Mouse (Mus musculus): ENCODE measurements around the gene Ets1.

Gene Ets1

DNA sequence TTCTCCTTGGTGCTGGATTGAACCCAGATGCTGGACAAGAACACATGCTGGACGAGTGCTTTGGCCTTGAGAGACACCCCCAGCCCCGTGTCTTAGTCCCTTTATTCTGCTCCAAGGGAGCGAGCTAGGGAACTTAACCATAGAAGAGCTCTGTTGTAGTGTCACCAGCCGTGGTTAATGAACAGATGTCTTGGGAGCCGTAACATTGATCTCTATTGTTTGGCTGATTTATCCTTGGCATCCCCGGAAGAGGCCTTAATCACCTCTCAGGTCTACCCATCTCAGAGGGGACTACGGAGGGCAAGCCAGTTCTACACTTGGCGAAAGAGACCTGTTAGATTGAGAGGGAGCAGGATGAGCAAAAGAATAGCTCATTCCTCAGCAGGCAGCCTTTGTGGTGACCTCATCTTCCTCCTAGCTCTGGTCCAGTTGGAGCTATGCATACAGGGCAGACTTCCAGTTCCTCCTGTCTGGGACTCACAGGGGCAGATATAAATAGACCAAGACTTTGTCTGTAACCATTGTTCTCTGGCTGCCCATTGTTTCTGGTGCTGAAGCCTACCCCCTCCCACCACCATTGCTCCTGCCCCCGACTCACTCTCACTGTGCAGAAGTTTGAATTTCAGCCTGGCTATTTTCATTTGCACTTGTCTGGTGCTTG lies 79.9 kb downstream of the Ets1 start:
- DNase-seq: peak; percentile 63

DNA sequence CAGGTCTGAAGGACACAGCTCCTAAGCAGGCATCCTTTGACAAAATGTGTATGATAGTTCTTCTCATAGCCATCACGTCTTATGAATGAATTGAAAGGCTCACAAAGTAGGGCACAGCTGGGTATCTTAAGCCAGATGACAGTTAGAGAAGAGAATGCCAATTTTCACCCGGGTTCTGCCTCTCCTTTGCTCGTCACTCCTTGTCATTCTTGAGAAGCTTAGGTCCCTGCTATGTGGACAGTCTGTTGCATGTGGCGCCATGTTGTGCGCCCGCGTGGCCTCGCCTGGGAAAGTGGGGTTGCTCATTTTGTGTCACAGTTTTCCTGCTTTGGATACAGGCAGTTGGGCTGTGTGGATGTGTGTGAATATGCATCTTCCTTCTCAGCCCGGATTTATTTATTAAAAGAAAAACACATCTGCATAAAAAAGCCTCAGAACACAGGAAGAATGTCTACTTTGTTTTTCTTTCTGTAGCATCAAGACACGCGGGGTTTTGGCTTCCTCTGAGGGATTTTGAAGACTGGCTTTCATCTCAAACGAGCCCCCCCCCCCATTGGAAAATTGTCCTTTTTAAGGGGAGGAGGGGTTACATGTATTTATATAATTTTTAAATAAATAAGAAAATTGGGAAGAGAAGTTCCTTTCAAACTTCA lies 81.4 kb downstream of the Ets1 start:
- no peak for DNase-seq

DNA sequence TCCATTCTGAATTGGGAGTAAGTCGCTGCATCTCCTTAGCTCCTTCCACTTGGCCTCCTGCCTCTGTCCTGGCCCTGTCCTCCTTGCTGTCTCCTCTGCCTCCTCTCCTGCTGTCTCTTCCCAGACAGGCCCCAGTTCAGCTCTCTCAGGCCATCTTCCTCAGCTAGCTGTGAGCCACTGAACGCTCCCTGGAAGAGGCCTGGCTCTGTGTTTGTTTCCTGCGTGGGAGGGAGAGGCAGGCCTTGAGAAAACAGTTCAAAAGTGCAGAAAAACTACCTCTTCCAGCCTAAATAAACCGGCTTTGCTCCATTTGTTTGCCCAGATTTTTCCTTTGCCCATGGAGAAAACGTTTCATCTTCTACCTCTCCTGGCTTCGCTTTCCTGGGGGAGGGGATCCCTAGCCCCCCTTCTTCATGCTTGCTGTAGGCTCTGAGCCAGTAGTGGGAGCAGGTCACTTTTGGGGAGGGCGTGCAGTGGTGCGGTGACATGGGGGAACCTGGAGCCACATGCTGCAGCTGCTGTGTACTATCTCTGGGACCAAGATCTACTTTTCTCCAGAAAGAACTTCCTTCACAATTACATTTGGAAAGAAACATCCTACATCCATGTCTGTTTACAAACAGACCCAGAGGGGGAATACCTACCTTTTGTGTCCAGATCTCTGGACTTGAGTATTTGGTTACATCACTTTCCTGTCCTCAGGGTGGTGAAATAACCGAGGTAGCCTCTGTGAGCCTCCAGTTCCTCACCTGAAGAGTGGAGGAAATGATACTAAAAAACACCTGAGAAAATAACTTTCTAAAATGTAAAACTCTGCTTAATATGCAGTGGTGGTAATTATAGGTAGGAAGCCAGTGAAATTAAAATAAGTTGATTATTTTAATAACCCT lies 82.2 kb downstream of the Ets1 start:
- no peak for DNase-seq

DNA sequence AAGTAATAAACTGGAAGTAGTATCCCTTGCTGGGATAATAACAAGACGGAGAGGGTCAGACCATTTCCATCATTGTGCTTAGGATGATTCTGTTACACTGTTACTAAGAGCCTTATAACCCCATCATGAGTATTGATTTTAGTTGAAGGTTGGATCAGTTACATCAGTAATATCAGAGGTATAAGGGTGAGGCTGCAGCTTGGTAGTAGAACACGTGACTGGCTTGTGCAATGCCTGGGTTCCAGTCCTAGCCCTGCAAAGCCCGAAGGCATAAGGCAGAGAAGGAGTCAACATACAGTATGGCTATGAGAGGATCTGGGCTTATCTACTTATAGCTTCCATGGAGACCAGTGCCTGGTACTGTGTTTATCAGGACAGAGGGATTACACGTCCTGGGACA lies 82.8 kb downstream of the Ets1 start:
- DNase-seq: no peak

DNA sequence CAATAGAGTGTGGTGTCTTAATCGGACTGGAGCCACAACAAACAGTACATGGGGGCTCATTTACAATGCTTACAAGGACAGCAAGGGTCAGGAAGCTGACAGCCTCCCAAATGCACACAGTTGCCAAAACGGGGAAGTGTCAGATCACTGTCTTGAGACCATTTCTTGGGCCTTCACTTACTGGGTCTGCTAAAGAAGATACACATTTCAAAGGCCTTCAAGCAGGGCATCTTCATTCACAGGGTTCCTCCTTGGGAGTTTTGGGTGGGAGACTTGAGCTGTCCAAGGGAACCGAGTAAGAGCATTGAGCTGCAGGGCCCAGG lies 83.9 kb downstream of the Ets1 start:
- no peak for DNase-seq

DNA sequence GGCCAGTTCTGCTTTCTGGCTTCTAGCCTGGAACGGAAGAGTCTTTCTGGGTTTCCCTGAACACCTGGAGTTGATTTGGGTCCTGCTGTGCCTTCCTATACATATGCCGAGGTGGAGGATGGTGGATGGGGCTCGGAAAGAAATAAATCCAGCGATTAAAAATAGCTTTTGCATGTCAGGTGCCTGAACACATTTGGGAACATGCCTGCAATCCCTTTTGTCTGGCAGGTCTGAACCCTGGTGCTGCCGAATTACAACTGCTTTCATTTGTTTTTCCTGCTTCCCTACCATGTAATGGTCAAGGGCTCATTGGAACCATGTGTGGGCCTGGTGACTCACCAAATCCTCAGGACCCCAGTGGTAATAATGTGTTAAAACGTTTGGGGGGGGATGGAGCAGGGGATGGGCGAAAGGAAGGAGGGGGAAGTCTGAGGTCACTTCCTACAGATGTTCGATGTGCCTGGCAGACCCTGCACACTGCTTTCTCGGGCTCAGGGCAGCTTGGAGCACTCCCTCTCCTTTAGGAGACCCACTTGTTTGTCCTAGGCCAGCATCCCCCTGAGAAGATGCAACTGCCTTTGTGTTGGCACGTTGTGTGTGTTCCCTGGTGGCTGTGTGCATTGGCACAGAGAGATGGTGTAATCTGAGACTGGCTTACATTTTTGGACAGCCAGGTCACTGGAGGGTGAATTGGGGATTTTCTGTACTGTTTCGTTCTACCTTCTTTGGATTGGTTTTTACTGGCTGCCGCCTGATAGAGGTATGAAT lies 84.4 kb downstream of the Ets1 start:
- no peak for DNase-seq

DNA sequence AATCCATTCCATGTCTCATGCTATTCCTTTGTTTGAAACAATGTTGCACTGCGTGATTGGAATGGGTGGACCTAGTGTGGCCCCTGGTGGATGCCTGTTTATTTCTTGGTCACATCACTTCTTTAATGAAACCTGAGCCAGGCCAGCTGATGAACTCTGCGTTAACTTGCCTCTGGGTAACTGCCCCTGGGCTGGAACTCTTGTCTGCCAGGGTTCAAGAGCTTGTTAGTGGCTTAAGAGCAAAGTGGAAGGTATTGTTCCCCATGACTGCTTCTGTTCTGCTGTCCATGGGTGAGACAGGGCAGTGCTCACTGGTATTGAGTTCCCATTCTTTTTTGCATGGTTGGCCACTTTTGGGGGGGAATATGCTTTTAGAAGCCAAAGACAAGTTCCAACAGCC lies 85.1 kb downstream of the Ets1 start:
- no peak for DNase-seq

DNA sequence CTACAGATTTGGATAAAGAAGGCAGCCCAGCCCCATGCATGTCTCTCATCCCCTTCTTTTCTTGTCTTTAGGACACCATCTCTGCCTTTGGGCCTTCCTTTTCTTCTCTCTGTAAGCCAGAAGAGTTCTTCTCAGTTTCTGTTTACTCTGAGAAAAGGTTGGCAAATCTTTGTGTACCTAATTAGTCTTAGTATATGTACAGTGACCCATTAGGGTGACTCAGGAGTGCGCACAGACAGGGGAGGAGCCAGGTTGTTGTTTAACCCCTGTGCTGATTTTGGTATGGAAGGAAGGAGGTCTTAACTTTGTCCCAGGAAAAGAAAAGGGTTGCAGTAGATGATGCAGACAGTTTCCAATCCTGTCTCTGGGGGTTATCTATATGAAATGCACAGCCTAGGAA lies 86.2 kb downstream of the Ets1 start:
- no peak for DNase-seq

DNA sequence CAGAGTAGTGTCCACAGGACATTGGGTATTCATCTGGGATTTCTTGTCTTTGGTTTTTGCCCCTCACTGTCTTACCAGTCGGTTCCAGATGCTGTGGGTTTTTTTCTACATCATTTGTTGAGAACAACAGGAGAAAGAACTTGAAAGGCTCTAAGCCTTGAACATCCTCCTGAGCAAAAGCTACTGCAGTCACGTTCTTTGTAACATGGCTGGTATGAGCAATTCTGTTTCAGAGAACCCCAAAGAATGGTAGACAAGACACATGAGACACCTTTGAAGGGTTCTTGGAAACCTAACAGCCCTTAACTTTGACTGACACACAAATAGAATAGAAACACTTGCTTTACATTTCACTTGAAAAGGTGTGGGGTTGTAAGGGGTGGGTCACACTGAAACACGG lies 86.9 kb downstream of the Ets1 start:
- DNase-seq: no peak

DNA sequence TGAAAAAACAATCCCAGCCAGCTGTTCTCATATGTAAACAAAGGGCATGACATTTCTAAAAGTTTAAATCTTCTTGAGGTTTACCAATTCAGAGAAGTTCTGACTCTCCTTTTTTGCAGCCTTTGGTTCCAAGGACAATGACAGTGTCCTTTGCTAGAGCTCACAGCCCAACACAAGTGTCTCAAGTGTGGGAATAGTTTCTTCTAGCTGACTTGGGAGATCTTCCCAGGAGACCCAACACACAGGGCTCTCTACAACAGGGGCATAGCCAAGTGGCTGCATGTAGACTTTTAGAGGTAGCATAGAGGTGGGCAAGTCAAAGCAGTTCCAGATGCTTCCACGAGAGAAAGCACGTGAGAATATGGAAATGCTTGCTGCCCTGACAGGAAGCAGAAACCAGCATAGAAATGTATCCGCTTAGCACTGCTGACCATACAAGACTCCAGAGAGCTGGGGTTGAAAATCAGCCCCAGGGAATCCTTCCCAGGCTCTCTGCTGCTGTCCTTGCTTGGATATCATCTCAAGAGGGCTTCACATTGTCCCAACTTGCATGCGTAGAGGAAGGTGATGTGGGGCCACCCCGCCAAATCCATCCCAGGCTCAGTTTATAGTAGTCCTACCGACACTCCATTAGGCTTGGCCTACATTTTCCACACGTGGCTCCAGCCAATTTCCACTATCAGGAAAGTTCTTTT lies 88.3 kb downstream of the Ets1 start:
- no peak for DNase-seq

DNA sequence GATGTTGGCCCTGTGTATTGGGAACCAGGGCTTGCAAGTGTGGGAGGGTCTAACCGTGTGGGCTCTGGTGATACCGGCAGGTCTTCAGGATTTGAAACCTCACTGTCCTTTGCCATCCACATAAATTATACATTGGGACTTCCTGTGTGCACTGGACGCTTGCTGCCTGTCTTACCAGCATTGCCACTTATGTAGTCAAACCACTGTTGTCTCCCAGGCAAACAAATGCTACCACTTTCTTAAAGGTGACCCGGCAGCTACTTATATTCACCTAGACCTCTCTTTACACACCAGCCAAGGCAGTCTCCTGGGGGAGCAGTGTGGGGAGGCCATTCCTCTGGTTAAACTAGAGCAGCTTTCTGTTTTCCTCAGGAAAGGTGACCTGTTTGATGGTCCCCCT lies 89.9 kb downstream of the Ets1 start:
- DNase-seq: no peak

DNA sequence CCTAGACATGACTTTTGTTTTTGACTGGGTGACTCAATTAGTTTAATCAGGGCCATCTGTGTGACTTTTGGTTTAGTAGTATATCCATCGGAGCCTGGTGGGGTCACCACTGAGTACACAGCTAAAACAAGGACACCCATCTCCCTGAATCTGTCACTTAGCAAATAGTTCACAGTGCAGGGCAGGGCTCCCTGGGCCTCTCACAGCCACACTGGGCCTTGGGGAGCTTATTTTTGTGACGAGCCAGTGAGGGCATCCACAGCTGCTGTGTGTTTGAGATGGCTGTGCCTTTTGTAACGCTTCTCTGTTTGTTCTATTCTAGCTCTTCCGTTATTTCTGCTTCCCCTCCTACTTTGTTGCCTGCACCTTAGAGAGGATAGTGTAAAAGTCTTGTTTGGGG lies 90.6 kb downstream of the Ets1 start:
- DNase-seq: no peak

DNA sequence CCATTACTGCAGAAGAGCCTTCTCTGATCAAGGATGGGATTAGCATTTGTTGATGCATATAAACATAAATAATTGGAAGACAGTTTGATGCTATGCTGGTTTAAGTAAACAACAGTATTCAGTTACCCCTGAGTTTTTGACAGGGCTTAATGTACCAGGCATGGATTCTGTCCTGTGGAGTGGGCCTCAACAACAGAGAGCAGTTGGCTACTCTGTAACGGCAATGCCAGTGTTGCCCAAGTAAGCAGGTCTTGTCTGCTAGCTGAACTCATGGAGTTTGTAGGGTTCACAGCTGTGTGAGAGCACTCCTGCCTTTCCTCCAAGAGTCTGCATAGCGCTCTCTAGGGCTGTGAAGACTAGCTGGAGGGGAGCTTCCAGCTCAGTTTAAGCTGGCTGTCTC lies 91.0 kb downstream of the Ets1 start:
- no peak for DNase-seq

DNA sequence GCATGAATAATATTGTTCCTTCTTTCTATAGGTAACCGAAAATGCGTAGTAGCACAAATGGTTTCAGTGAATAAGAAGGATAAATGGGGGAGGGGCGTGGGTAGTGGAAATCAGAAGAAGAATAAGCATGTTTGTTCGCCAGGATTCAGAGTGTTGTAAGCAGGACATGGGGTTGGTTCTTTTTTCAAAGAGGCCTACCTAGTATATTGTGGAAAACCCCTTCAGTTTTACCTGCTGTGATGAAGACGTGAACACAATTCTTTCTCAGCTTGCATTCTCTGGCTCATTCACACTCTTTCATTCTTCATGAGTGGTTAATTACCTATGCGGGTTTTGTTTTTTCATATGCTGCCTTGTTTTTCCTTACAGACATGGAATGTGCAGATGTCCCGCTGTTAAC lies 92.3 kb downstream of the Ets1 start:
- no peak for DNase-seq

DNA sequence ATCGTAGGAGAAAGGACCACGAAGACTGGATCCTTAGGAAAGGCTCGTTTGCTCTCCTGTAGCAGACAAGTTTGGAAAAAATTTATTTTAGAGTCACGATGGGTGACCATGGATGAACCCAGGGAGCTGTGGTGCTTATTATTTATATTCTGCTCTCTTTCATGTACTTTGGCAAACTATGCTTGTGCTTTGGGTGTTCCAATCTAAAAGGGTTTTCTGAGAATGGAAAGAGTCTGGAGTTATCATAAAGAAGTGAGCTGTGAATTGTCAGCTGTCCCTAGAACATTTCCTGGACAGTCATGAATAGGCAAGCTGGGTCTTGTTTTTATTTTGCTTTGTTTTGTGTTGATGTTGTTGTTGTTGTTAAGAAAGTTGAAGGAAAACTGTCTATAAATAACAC lies 92.8 kb downstream of the Ets1 start:
- no peak for DNase-seq

DNA sequence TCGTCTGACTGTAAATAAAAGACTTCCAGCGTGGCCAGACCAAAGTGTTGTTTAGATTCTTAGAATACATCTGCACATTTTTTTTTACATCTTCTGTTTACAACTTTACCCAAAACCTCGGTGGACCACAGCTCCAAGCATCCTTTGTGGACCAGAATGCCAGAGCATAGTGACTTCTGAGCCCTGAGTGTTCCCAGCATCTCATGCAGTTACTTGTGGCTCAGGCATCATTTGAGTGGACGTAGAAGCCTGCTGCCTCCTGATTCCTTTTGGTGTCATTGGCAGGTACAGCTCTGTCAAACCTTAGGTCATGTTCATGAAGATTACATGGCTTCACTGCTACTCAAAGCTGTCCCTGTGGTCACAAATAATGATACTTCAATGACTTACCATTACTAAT lies 93.2 kb downstream of the Ets1 start:
- DNase-seq: no peak

DNA sequence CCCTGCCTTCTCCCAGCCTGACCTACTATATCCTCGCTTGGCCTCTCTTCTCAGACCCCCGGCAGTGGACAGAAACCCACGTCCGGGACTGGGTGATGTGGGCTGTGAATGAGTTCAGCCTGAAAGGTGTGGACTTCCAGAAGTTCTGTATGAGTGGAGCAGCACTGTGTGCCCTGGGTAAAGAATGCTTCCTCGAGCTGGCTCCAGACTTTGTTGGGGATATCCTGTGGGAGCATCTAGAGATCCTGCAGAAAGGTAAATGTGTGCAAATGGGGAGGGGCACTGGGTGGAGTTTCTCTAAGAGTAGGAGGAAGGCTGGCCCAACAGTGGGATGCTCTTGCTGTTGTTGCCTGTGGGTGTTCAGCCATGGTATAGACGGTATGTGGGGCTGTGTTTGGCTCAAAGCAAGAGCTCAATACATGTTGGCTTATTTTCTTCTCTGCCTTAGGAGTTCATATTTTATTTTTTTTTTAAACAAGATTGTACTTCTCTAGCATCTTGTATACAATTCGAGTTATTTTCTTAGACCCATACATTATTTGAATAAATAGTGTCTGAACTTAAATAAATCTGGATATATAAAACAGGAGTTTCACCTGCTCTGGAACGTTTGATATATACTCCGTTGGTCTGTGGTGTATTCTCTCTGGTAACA lies 94.1 kb downstream of the Ets1 start:
- no peak for DNase-seq

DNA sequence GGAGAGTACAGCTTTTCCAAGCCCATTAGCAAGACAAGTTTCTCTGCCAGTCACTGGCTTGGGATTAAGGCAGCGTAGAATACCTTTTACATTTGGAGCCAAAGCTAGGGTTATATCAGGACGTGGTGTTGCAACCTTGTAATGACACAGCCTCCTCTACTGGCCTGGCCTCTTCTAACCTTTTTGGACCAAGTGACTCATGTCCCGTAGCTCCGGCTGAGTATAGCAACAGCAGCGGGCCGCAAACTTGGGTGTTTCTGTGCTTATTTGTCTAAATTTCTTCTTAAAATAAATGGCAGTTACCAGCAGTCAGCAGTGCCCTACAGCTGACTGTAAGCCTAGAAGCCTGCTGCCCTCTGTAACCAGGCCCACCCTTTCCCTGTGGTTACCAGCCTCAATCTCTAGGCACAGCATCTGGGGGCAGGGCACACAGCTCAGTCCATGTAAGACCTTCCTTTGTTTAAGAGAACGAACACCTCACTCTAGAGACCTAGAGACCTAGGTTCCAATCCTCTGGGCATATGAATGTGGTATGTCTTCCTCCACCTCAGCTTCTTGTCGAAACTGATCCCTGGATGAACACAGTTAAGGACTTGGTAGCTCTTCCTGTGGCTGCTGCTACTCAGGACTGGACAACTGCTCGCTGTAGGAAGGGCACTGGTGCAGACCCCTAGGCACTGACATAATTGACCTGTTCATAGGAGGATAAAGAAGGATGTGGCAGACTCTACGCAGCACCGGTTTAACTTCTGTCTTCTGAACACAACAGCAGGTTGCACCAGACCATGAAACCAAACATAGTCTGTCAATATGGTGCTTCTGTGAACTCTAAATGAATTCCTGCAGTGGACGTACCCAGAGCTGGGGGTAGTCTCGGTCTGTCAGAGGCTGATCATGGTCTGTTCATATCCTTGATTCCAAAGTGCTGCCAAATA lies 94.9 kb downstream of the Ets1 start:
- no peak for DNase-seq

DNA sequence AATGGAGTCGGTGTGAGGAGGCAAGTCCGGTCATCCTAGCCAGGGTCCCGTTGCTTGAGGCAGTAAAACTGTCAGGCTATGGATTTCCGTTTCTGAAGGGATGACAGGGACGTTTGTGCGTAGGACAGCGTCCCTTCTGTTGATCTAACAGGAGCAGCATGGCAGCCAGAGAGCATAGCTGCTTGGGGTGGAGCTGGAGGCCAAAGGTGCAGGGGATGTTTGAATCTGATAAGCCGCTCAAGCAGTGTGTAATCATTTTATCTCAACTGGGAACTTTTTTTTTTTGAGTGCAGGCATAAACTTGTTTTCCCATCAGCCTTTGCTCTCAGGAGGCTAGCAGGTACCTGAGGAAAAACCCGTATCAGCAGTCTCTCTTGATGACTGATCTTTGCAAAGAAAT lies 95.8 kb downstream of the Ets1 start:
- DNase-seq: no peak

DNA sequence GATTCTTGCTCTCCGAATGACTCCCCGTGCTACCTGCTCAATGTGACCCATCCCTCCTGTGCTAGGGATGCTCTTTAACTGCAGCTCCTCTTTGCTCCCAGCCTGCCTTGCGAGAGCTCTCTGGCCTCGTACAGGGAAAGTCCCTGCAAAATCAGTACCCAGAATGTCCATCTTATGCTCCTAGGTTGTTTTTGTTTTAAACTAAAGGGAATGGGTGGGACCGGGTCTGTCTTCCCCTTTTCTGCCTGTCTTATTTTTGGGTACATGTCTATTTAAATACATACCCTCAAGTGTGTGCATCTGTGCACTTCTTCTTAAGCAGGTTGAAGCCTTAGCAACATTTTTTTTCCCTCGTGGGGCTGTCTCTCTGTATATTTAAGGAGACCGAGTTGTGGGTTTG lies 99.0 kb downstream of the Ets1 start:
- no peak for DNase-seq

DNA sequence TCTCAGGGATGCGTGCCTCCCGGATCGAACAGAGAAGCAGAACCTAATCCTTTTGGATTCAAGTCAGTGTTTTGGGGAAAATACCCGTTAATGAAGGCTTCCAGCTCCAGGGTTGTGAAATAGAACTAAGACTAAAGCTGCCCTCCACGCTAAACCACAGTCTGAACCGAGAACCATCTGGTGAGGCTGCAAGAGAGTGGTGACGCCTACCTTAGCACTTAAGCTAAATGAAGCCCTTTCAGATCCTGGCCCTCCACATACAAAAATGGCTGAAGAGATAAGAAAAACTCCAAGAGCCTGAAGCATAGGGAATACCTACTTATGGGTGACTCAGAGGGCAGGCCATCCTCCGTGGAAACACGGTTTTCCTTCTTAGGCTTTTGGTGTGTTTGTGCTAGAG lies 100.0 kb downstream of the Ets1 start:
- DNase-seq: no peak

Data from cerebellum, adult 9-11 months (tissue).